Mouse (Mus musculus) MEL (cell line): Measurements from ENCODE around the gene Ndufaf4. TPM values are rescaled to one million over a fixed set of nuclear protein-coding genes. Genes with fewer than 3 reads are reported as not detected.

ENCODE experiments used
- DNase-seq: peaks from one replicate; pipeline ENCODE4 v3.0.0; 2011; ENCODE audit warnings: low read depth, low spot score
- H3K27ac ChIP-seq: 2 replicates; pipeline ENCODE4 v1.5.1; 2012; ENCODE audit warnings: low read depth, mild to moderate bottlenecking, control low read depth, low read length, moderate library complexity; ENCODE audit not compliant: control insufficient read depth
- H3K27me3 ChIP-seq, 2 experiments: fragments of 150-350 bp in 1 of 2; sonication (generic) in 1 of 2; 2 replicates each; pipeline ENCODE4 v1.6.1; 2012; ENCODE audit warnings: low read length in 2 of 2, mild to moderate bottlenecking in 2 of 2, improper control_type of control experiment in 1 of 2, moderate library complexity in 1 of 2; ENCODE audit not compliant: insufficient read depth in 2 of 2, control insufficient read depth in 1 of 2
- H3K36me3 ChIP-seq, 2 experiments: 2 replicates each; pipeline ENCODE4 v1.6.1; 2012 to 2014; ENCODE audit warnings: low read length in 2 of 2, improper control_type of control experiment in 1 of 2, inconsistent platforms in 1 of 2, mild to moderate bottlenecking in 1 of 2; ENCODE audit not compliant: insufficient read depth in 2 of 2, control insufficient read depth in 1 of 2
- H3K4me1 ChIP-seq, 2 experiments: fragments of 150-350 bp in 1 of 2; sonication (generic) in 1 of 2; 2 replicates each; pipeline ENCODE4 v1.6.1; 2012; ENCODE audit warnings: low read length in 2 of 2, improper control_type of control experiment in 1 of 2, mild to moderate bottlenecking in 1 of 2; ENCODE audit not compliant: insufficient read depth in 2 of 2, control insufficient read depth in 1 of 2
- H3K4me3 ChIP-seq, 2 experiments: fragments of 150-350 bp in 1 of 2; sonication (generic) in 1 of 2; 2 replicates each; pipeline ENCODE4 v1.5.1; 2012; ENCODE audit warnings: low read depth in 2 of 2, low read length in 2 of 2, mild to moderate bottlenecking in 2 of 2, moderate library complexity in 2 of 2, control low read depth in 1 of 2, improper control_type of control experiment in 1 of 2; ENCODE audit not compliant: control insufficient read depth in 1 of 2, insufficient read depth in 1 of 2
- H3K79me2 ChIP-seq: 2 replicates; pipeline ENCODE4 v1.6.1; 2012; ENCODE audit warnings: mild to moderate bottlenecking, low read length, moderate library complexity; ENCODE audit not compliant: control insufficient read depth, poor library complexity, insufficient read depth
- H3K9ac ChIP-seq: 2 replicates; pipeline ENCODE4 v1.6.1; 2012; ENCODE audit warnings: low read depth, mild to moderate bottlenecking, control low read depth, low read length, moderate library complexity; ENCODE audit not compliant: control insufficient read depth, poor library complexity, severe bottlenecking
- H3K9me3 ChIP-seq: fragments of 150-350 bp; sonication (generic); replicated peaks from 2 replicates; pipeline ENCODE4 v1.6.1; 2012; ENCODE audit warnings: mild to moderate bottlenecking, low read length, improper control_type of control experiment, moderate library complexity; ENCODE audit not compliant: insufficient read depth
- BHLHE40 ChIP-seq: IDR thresholded peaks from 2 replicates; pipeline ENCODE4 v1.6.1; 2012; ENCODE audit warnings: low read depth, mild to moderate bottlenecking, inconsistent platforms, low read length, improper control_type of control experiment, borderline replicate concordance
- CHD2 ChIP-seq: IDR thresholded peaks from 2 replicates; pipeline ENCODE4 v1.6.1; 2011; ENCODE audit warnings: low read length, improper control_type of control experiment
- CTCF ChIP-seq, 3 experiments: IDR thresholded peaks in 2 of 3; conservative IDR thresholded peaks in 1 of 3; 2 replicates each; pipeline ENCODE4 v1.5.1; 2011 to 2012; ENCODE audit warnings: low read length in 3 of 3, low read depth in 2 of 3, mild to moderate bottlenecking in 2 of 3, improper control_type of control experiment in 1 of 3, inconsistent platforms in 1 of 3, mixed read lengths in 1 of 3, moderate library complexity in 1 of 3; ENCODE audit not compliant: control insufficient read depth in 1 of 3, insufficient read depth in 1 of 3, poor library complexity in 1 of 3, severe bottlenecking in 1 of 3
- EP300 ChIP-seq, 2 experiments: IDR thresholded peaks; 2 replicates each; pipeline ENCODE4 v1.6.1; 2011; ENCODE audit warnings: improper control_type of control experiment in 2 of 2, low read length in 2 of 2, low read depth in 1 of 2, mild to moderate bottlenecking in 1 of 2
- HCFC1 ChIP-seq: IDR thresholded peaks from 2 replicates; pipeline ENCODE4 v1.6.1; 2012; ENCODE audit warnings: low read depth, mild to moderate bottlenecking, inconsistent platforms, low read length, improper control_type of control experiment, moderate library complexity
- MAFK ChIP-seq: IDR thresholded peaks from 2 replicates; pipeline ENCODE4 v1.6.1; 2011; ENCODE audit warnings: low read depth, mild to moderate bottlenecking, low read length, improper control_type of control experiment, borderline replicate concordance
- MAX ChIP-seq: IDR thresholded peaks from 2 replicates; pipeline ENCODE4 v1.6.1; 2011; ENCODE audit warnings: low read length, improper control_type of control experiment
- MEF2A ChIP-seq: IDR thresholded peaks from 2 replicates; pipeline ENCODE4 v1.6.1; 2014; ENCODE audit warnings: low read depth, mild to moderate bottlenecking, inconsistent platforms, low read length, improper control_type of control experiment; ENCODE audit not compliant: poor library complexity, insufficient replicate concordance, severe bottlenecking; ENCODE audit errors: extremely low read depth
- MXI1 ChIP-seq: IDR thresholded peaks from 2 replicates; pipeline ENCODE4 v1.6.1; 2011; ENCODE audit warnings: mild to moderate bottlenecking, low read depth, low read length, improper control_type of control experiment
- MYB ChIP-seq: IDR thresholded peaks from 2 replicates; pipeline ENCODE4 v1.6.1; 2011; ENCODE audit warnings: mild to moderate bottlenecking, low read depth, low read length, improper control_type of control experiment
- MYC ChIP-seq: IDR thresholded peaks from 2 replicates; pipeline ENCODE4 v1.6.1; 2011; ENCODE audit warnings: low read depth, mild to moderate bottlenecking, low read length, improper control_type of control experiment, moderate library complexity
- POLR2AphosphoS2 ChIP-seq: IDR thresholded peaks from 2 replicates; pipeline ENCODE4 v1.6.1; 2011; ENCODE audit warnings: low read length, improper control_type of control experiment
- POLR2AphosphoS5 ChIP-seq: IDR thresholded peaks from 2 replicates; pipeline ENCODE4 v1.6.1; 2012; ENCODE audit warnings: low read depth, borderline replicate concordance, mild to moderate bottlenecking, inconsistent platforms, low read length, moderate library complexity, mixed read lengths
- RAD21 ChIP-seq: IDR thresholded peaks from 2 replicates; pipeline ENCODE4 v1.6.1; 2011; ENCODE audit warnings: mild to moderate bottlenecking, low read depth, low read length, improper control_type of control experiment
- SIN3A ChIP-seq: IDR thresholded peaks from 2 replicates; pipeline ENCODE4 v1.6.1; 2012; ENCODE audit warnings: low read length, improper control_type of control experiment, inconsistent platforms
- SMC3 ChIP-seq: IDR thresholded peaks from 2 replicates; pipeline ENCODE4 v1.6.1; 2011; ENCODE audit warnings: low read depth, low read length, improper control_type of control experiment
- TAL1 ChIP-seq: IDR thresholded peaks from 2 replicates; pipeline ENCODE4 v1.6.1; 2012; ENCODE audit warnings: mild to moderate bottlenecking, inconsistent platforms, low read length, moderate library complexity, mixed read lengths
- TCF12 ChIP-seq: IDR thresholded peaks from 2 replicates; pipeline ENCODE4 v1.6.1; 2014; ENCODE audit warnings: low read depth, mild to moderate bottlenecking, inconsistent platforms, low read length, improper control_type of control experiment, moderate library complexity
- ZC3H11A ChIP-seq: IDR thresholded peaks from 2 replicates; pipeline ENCODE4 v1.6.1; 2012; ENCODE audit warnings: low read depth, mild to moderate bottlenecking, inconsistent platforms, low read length, improper control_type of control experiment
- ZKSCAN1 ChIP-seq: IDR thresholded peaks from 2 replicates; pipeline ENCODE4 v1.6.1; 2012; ENCODE audit warnings: low read depth, mild to moderate bottlenecking, inconsistent platforms, low read length, improper control_type of control experiment, moderate library complexity
- ZMIZ1 ChIP-seq: IDR thresholded peaks from 2 replicates; pipeline ENCODE4 v1.6.1; 2012; ENCODE audit warnings: low read depth, mild to moderate bottlenecking, inconsistent platforms, low read length, improper control_type of control experiment, moderate library complexity
- ZNF384 ChIP-seq: IDR thresholded peaks from 2 replicates; pipeline ENCODE4 v1.6.1; 2012; ENCODE audit warnings: low read depth, mild to moderate bottlenecking, inconsistent platforms, low read length, improper control_type of control experiment
- polyA plus RNA-seq, 2 experiments: library from polyadenylated mRNA; stranded (reverse) in 1 of 2; unstranded in 1 of 2; fragments of >175 nt in 1 of 2; fragments of >200 nt in 1 of 2; gene quantifications; 2 replicates each; pipeline versions ENCODE4 v1.2.1 to v1.2.4; 2012; ENCODE audit warnings: low replicate concordance in 2 of 2, low read depth in 1 of 2; ENCODE audit not compliant: insufficient read length in 2 of 2, insufficient read depth in 1 of 2, missing spikeins in 1 of 2
- total RNA-seq: library from RNA; depleted of rRNA; stranded (reverse); fragments of 300-350 nt; gene quantifications from 2 replicates; pipeline ENCODE4 v1.2.3, GENCODE M21; 2012

Ndufaf4 gene
- total and polyA plus RNA-seq, 3 experiments, result 47.5 to 69.3 TPM; not detected in 1

GRCm38 (mm10) chr4:24894625-24895024 lies 3.3 kb upstream of the Ndufaf4 start:
- no peaks in the 10 kb centered on the region for H3K36me3 ChIP-seq
- peaks cover 2 to 4% of the 10 kb centered on the region in 2 experiments; a peak in 2 of 4 replicates for H3K4me1 ChIP-seq
- peaks cover 14% of the 10 kb centered on the region for H3K79me2 ChIP-seq
- H3K9me3 ChIP-seq, result no peaks in the 10 kb centered on the region
- DNase-seq, result no peak
- TF ChIP-seq MXI1 (no peak), ZNF384 (0 out of 2 replicates have a peak, but pooled peaks have one; percentile 14), MYC (no peak), SIN3A (no peak), MAFK (no peak), MEF2A (no peak), POLR2AphosphoS2 (no peak)
- no peaks in the 10 kb centered on the region for H3K27me3 ChIP-seq
- H3K4me3 ChIP-seq, result no peak overlapping the region
- no peak overlapping the region for H3K27ac ChIP-seq
- no peak overlapping the region for H3K9ac ChIP-seq

GRCm38 (mm10) chr4:24896829-24897228 lies 1.1 kb upstream of the Ndufaf4 start:
- Histone ChIP-seq H3K36me3 (no peaks in the 10 kb centered on the region; a peak in 2 of 4 replicates), H3K27ac (no peak overlapping the region), H3K79me2 (peaks cover 18% of the 10 kb centered on the region), H3K27me3 (no peaks in the 10 kb centered on the region), H3K4me1 (peaks cover 2 to 5% of the 10 kb centered on the region in 2 experiments), H3K9me3 (no peaks in the 10 kb centered on the region), H3K4me3 (peak overlapping the region in 1 of 2 experiments; percentile 55; a peak in 2 of 4 replicates), H3K9ac (no peak overlapping the region; the same call in 1 of the 2 replicates)
- TF ChIP-seq ZKSCAN1 (no peak), EP300 (IDR thresholded peaks at IDR 0.05; ENCODE audit: low read depth in 1 of 2, low read length in 2 of 2) (no peak), CTCF (IDR thresholded peaks at IDR 0.05 in 2 of 3, conservative IDR thresholded peaks at IDR 0.05 in 1 of 3; ENCODE audit: control insufficient read depth in 1 of 3, insufficient read depth in 1 of 3, low read depth in 2 of 3, low read length in 3 of 3, poor library complexity in 1 of 3, severe bottlenecking in 1 of 3) (peak in 2 of 3 experiments; percentile 28 to 81; a peak in 3 of 6 replicates), MYC (no peak), BHLHE40 (no peak), RAD21 (peak; percentile 91), TCF12 (no peak), MAX (no peak), ZMIZ1 (no peak), POLR2AphosphoS2 (no peak), TAL1 (no peak), HCFC1 (no peak), POLR2AphosphoS5 (no peak), ZNF384 (peak; percentile 76), MYB (no peak), MXI1 (no peak), SMC3 (peak; percentile 76), ZC3H11A (peak; percentile 68), SIN3A (peak; percentile 39), CHD2 (no peak)
- peak; percentile 81 for DNase-seq
